Mouse (Mus musculus): ENCODE data around the gene Srpx.

The Srpx gene

DNA sequence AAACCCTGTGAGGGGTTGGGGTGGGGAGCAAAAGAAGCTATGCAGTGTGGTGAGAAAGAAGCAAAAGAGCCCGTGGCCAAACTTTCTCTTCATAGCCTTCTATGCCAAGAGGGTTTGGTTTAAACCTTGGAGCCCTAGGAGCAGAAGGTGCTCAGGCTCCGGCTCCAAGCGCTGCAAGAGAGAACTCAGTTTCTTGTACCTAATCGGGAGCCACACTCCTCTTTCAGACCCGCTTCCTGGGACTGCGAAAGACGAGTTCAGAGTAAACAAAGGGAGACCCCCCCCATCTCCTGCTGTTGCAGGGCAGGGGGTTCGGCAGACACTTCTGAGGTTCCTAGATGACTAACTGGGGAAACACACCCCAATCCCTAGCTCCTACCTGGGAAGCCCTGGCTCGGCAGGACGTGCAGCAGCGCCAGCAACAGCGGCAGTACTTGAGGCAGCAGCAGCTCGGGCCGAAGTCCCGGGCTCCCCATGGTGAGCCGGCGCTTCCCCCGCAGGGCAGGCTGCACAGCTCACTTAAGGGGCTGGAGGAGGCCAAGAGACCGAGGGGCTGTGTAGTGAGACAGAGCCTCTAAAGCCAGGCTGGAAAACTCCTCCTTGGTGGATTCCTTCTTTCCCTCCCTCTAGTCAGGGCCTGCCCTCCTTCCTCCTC, at the start of gene Srpx:
Gene Srpx (minus strand): TSS at position 645 of the 655 bp plus-strand sequence.
- DNase-seq (ENCODE audit: low read depth in 1 of 2, low spot score in 2 of 2), result no peak

- no peak for DNase-seq (ENCODE audit: low read depth in 1 of 2, low spot score in 2 of 2)
Measured at GRCm38 (mm10) chrX:10152390-10152789, 34.9 kb upstream of the Srpx start.

GRCm38 (mm10) chrX:10115780-10116179, 1.7 kb downstream of the Srpx start:
- no peak for DNase-seq (ENCODE audit: low read depth in 1 of 2, low spot score in 2 of 2)

DNA sequence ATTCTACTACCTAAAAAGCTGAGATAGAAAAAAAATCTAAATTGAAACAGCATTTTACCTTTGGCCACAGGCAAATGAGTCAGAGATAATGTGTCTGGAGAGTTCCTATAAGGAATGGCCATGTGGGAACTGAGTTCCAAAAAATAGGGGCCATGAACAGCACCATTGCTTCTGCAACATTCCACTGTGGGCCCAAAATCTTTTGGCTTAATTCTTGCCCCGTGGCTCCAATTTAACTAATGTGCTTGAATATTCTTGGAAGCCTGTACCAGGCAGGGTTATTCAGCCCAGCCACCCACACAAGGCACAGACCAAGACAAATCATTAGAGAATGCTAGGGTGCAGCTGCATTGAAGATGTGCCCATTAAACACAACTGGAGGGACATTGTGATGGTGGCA, 6.8 kb downstream of the Srpx start:
- no peak for DNase-seq (ENCODE audit: low read depth in 1 of 2, low spot score in 2 of 2)

- DNase-seq (ENCODE audit: low read depth in 1 of 2, low spot score in 2 of 2), result no peak
Measured at GRCm38 (mm10) chrX:10108558-10108957, 9.0 kb downstream of the Srpx start.

DNA sequence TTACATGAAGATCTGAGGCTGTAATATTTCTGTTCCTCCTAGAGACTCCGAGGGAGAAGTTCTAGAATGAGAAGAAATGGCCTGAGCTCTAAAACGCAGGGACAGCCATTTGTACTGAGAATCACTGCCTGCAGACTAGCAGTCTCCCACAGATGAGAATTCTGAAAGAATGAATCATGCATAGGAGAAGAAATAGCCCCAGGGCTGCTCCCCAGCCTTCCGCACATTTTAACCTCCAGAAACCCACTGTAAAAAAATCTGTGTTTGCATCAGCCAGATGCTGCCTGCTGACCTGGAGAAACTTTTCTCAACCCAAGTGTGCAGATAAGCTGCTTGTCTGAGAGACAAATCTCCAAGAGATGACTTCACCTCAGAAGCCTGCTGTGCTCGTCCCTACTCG, 12.0 kb downstream of the Srpx start:
- no peak for DNase-seq (ENCODE audit: low read depth in 1 of 2, low spot score in 2 of 2)

- DNase-seq (ENCODE audit: low read depth in 1 of 2, low spot score in 2 of 2), result no peak
Measured at GRCm38 (mm10) chrX:10102739-10103138, 14.8 kb downstream of the Srpx start.

DNA sequence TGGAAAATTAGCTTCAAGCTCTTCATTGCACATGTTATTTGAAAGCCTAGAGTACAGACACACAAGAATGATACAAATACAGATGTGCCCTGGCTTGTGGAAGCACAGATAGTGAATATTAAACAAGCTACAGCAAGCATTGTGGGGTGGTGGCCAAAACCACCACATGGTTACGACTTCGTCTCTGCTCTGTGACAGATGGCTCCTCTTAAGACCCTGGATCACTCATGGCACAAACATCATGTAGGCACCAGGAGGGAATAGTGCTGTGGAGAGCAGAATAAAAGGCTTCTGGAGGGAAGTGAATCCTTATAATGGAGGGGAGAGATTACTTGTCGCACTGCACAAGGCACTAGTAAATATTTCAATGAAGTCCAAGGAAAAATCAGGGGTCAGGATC, 21.7 kb downstream of the Srpx start:
- no peak for DNase-seq (ENCODE audit: low read depth in 1 of 2, low spot score in 2 of 2)

DNA sequence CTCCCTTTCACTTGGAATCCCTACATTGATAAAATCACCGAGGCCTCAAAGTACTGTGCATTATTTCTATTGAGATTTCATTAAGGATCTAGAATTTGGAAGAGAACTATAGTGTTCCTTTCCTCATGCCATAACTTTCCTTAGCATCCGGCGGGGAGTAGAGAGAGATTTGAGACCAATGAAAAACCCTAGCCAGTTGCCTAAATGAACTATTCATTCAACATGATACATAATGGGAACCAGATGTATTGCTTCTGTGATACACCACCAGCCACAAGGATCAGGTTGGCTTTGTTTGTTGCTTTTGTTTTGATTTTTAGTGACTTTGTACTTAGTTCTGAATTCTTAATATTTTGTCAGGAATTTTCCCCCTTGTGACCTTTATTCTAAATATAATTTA, 37.1 kb downstream of the Srpx start:
- DNase-seq (ENCODE audit: low read depth in 1 of 2, low spot score in 2 of 2), result no peak

DNA sequence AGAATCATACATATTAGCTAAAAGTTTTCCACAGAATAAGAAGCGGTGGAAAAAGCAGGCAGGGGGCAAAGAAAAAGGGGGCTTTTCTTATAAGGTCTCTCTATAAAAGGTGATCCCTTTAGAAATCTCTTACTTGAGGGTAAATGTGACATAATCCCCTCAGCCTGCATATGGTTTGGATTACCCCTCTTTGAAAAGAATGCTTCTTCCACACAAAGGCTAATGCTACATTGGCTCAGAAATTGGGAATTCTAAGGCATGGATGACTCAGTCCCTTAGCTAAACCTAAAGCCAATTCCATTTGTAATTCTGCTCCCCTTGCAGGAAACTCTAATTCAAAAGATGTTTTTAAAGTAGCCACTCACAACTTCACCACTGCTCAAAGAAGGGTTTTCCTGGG, 37.5 kb downstream of the Srpx start:
- DNase-seq (ENCODE audit: low read depth in 1 of 2, low spot score in 2 of 2), result no peak

DNA sequence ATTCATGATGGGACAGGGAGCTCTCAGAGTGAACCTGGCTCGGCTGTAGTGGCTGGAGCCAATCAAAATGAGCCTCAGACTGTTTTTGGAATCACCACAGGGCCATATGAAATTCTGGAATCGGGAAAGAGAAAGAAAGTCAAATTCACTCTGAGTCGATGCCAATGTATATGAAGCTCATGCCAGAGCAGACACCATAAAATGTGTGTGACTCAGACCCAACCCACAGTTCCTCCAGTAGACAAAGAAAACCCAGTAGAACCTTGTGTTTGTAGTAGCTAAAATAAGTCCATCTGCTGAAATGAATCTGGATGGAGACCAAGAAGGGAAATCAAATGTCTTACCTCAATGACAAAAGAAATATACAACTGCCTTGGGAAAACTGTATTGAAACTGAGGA, 43.5 kb downstream of the Srpx start:
- DNase-seq (ENCODE audit: low read depth in 1 of 2, low spot score in 2 of 2), result no peak

GRCm38 (mm10) chrX:10071529-10071928, 46.0 kb downstream of the Srpx start:
- DNase-seq (ENCODE audit: low read depth in 1 of 2, low spot score in 2 of 2), result no peak

DNA sequence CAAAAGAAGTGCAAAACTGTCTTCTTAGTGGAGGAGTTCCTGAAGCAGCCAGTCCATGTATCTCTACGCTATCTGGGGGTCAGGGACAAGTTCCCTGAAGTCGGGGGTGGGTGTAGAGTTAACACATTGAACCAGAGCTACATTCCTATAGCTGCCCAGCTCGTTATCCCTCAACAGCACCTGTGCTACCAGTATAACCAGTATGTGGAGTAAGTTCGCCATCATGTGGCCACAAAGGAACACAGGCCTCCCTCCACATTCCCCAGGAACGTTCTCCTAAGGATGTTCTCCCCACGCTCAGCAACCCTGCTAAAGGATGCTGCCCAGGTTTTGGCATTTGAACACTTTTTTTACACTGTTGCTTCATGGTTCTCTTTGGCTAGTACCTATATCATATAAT, 46.8 kb downstream of the Srpx start:
- no peak for DNase-seq (ENCODE audit: low read depth in 1 of 2, low spot score in 2 of 2)

DNA sequence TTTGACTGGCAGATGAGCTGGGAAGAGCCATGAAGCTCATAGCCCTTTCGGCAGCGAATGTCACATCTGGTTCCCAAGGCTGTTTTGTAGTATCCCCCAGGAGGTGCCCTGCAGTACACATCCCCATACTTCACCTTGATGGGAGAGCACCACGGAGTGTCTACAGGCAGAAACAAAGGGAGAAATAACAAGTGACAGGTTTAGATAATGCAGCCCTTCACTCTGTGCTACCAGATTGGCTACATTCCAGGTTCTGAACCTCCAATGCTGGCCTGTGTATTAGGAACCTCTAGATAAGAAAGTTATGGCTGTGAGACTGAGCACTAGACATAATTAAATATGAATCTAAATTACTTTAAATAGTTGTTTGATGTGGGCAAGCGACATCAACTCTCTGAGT, 48.1 kb downstream of the Srpx start:
- DNase-seq (ENCODE audit: low read depth in 1 of 2, low spot score in 2 of 2), result no peak

GRCm38 (mm10) chrX:10063781-10064180, 53.7 kb downstream of the Srpx start:
- no peak for DNase-seq (ENCODE audit: low read depth in 1 of 2, low spot score in 2 of 2)

DNA sequence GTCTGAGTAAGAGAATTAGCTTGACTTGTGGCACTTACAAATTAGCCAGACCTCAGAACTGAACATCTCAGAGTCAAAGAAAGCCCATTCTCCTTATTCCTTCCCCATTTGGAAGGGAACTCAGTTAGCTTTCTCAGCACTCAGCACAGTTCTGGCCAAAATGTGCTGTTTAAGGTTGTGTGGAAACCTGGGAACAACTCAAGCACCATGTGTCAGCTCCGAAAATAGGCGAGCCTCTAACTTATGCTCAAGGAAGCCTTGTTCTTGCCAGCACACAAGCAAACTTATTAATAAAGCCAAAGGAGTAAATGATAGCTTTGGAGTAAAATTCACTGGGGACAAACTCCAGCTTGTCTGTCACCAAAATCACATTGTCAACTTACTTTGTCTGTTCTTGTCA, 54.1 kb downstream of the Srpx start:
- DNase-seq (ENCODE audit: low read depth in 1 of 2, low spot score in 2 of 2), result no peak

GRCm38 (mm10) chrX:10062201-10062600, 55.3 kb downstream of the Srpx start:
- no peak for DNase-seq (ENCODE audit: low read depth in 1 of 2, low spot score in 2 of 2)

DNA sequence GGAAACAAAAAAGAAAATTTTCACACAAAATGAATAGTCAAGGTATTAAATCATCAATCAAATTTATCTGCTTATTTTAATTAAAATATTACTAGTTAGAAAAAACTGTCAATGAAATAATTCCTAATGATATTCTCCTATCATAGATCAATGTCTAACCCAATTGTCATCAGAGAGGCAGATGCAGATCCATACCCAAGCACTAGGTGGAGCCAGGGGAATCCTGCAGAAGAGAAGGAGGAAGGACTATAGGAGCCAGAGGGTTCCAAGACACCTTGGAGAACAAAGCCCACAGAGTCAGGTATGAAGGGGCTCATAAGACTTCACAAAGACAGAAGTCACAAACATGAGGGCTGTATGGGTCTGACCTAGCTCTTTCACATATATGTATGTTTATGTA, 82.8 kb downstream of the Srpx start:
- DNase-seq (ENCODE audit: low read depth in 1 of 2, low spot score in 2 of 2), result no peak

DNA sequence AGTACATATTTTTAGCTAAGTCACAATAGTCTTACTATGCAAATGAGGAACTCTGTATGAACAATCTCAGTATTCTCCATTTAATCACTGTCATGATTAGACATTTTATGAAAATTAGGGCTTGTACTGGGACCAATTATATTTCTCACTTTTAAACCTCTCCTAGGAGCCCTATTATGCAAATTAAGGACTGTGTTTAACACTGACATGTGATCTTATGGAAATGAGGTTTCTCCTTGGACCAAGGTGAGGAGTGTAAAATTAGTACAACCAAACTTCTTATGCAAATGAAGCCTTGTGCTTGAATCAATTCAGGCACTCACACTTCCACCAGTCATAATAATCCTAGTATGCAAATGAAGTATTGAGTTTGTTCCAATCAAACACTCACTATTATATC, 107.3 kb downstream of the Srpx start:
- no peak for DNase-seq (ENCODE audit: low read depth in 1 of 2, low spot score in 2 of 2)

- DNase-seq (ENCODE audit: low read depth in 1 of 2, low spot score in 2 of 2), result no peak
Measured at GRCm38 (mm10) chrX:10007675-10008270, 109.7 kb downstream of the Srpx start.

DNA sequence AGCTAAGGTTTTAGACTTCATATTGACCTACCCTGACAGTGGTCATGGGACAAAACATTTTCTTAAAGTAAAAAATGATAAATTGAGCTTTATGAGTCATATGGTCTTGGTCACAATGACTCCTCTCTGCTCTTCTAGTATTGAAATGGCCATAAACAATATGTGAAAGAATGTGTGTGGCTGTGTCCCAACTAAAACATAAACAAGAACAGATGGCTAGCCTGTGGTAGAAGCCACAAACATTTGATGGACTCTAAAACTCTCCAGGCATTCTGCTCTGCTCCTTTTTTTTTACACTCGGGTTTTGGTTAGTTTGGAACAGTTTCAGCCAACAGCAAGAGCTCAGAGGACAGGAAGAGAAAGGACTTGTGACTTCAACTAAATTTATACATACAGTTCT, 111.6 kb downstream of the Srpx start:
- no peak for DNase-seq (ENCODE audit: low read depth in 1 of 2, low spot score in 2 of 2)

GRCm38 (mm10) chrX:10000718-10001117, 116.8 kb downstream of the Srpx start:
- DNase-seq (ENCODE audit: low read depth in 1 of 2, low spot score in 2 of 2), result no peak

Measured in monocyte, adult 2 months (primary cell).